Mouse (Mus musculus): ENCODE measurements at regions not wholly inside any gene's neighbourhood (a gene's known extent, or its start where the extent isn't known, plus 50 kb on each side); places are given as distances from the start of the nearest gene placed in this dataset.

DNA sequence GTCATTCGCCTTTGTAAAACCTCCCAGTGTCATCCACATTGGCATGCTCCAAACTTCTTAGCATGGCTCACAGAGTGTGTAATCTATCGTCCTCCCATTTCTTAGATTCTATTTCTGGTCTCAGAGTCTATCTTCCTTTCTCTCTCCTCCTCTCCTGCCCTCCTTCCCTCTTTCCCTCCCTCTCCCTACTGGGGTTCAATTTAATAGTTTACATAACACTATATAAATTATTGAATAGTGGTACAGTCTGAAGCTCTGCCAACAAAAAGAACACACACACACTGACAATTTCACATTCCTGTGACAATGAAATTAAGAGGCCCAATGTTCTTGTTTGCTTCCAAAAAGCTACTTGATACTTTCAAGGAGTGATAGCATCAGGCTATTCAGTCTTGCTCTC lies 267.6 kb upstream of the Apob start:
- TF ChIP-seq EP300 (IDR thresholded peaks at IDR 0.05; ENCODE audit: low read depth), result no peak
- no peak for TF ChIP-seq CTCF (IDR thresholded peaks at IDR 0.05; ENCODE audit: low read depth)

All from liver, embryonic 14.5 days (tissue).